Mouse (Mus musculus): ENCODE measurements at regions not wholly inside any gene's neighbourhood (a gene's known extent, or its start where the extent isn't known, plus 50 kb on each side); places are given as distances from the start of the nearest gene placed in this dataset.

DNA sequence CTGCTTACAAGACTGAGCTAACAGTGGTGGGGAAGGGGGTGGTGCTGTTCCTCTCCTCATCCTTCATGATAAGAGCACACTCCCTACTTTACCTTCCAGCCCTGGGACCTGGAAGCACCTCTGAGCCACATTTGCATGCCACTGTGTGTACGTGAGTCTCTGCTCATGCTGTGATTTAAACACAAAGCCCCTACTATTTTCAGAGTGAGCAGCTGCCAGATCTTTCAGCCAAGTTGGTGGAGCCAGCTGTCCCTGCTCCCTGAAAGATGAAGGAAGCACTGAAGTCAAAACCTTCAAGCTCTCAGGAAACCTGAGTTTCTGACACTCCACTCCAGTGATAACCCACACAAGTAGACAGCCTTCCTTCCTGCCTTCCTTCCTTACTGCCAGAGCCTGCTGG is 198.0 kb upstream of the Egln3 start:
- no peak for TF ChIP-seq CTCF (IDR thresholded peaks at IDR 0.05; ENCODE audit: borderline replicate concordance, insufficient read depth, low read depth, low read length)
- TF ChIP-seq POLR2A (IDR thresholded peaks at IDR 0.05; ENCODE audit: borderline replicate concordance, insufficient read depth, low read length) = no peak
- Histone ChIP-seq H3K4me3 (replicated peaks; ENCODE audit: insufficient read depth, low read depth, low read length) (no peak overlapping the region), H3K27me3 (ENCODE audit: control insufficient read depth, insufficient read depth, low read length) (no peaks in the 10 kb centered on the region), H3K27ac (ENCODE audit: insufficient read depth, low read length) (no peak overlapping the region), H3K4me1 (ENCODE audit: control insufficient read depth, insufficient read depth, low read length) (no peaks in the 10 kb centered on the region; the same call in 1 of the 2 replicates)
- DNase-seq = no peak
- WGBS = 21% methylated on average over 1 of the region's 1 CpGs

- TF ChIP-seq CTCF (IDR thresholded peaks at IDR 0.05; ENCODE audit: borderline replicate concordance, insufficient read depth, low read depth, low read length) (no peak), POLR2A (IDR thresholded peaks at IDR 0.05; ENCODE audit: borderline replicate concordance, insufficient read depth, low read length) (no peak)
- no peaks in the 10 kb centered on the region; the same call in 1 of the 2 replicates for H3K4me1 ChIP-seq (ENCODE audit: control insufficient read depth, insufficient read depth, low read length)
- no peak overlapping the region for H3K27ac ChIP-seq (ENCODE audit: insufficient read depth, low read length)
- H3K27me3 ChIP-seq (ENCODE audit: control insufficient read depth, insufficient read depth, low read length) = no peaks in the 10 kb centered on the region
- 77% methylated on average over 5 of the region's 5 CpGs for WGBS
- DNase-seq = no peak
- H3K4me3 ChIP-seq (replicated peaks; ENCODE audit: insufficient read depth, low read depth, low read length) = no peak overlapping the region
Observed at GRCm38 (mm10) chr12:54400084-54400483, 196.4 kb upstream of the Egln3 start.

GRCm38 (mm10) chr12:54398080-54398479 is 194.4 kb upstream of the Egln3 start:
- DNase-seq = no peak
- WGBS = 92% methylated on average over 6 of the region's 6 CpGs

GRCm38 (mm10) chr12:54396952-54397351 is 193.3 kb upstream of the Egln3 start:
- Histone ChIP-seq H3K27ac (ENCODE audit: insufficient read depth, low read length) (no peak overlapping the region), H3K4me3 (replicated peaks; ENCODE audit: insufficient read depth, low read depth, low read length) (no peak overlapping the region), H3K27me3 (ENCODE audit: control insufficient read depth, insufficient read depth, low read length) (no peaks in the 10 kb centered on the region), H3K4me1 (ENCODE audit: control insufficient read depth, insufficient read depth, low read length) (no peaks in the 10 kb centered on the region; the same call in 1 of the 2 replicates)
- TF ChIP-seq POLR2A (IDR thresholded peaks at IDR 0.05; ENCODE audit: borderline replicate concordance, insufficient read depth, low read length) (no peak), CTCF (IDR thresholded peaks at IDR 0.05; ENCODE audit: borderline replicate concordance, insufficient read depth, low read depth, low read length) (no peak)
- no peak for DNase-seq

More at GRCm38 (mm10) chr12:54398080-54398479, 194.4 kb upstream of the Egln3 start:
- Histone ChIP-seq H3K27me3 (ENCODE audit: control insufficient read depth, insufficient read depth, low read length) (no peaks in the 10 kb centered on the region), H3K4me1 (ENCODE audit: control insufficient read depth, insufficient read depth, low read length) (no peaks in the 10 kb centered on the region; the same call in 1 of the 2 replicates), H3K4me3 (replicated peaks; ENCODE audit: insufficient read depth, low read depth, low read length) (no peak overlapping the region), H3K27ac (ENCODE audit: insufficient read depth, low read length) (no peak overlapping the region)
- TF ChIP-seq CTCF (IDR thresholded peaks at IDR 0.05; ENCODE audit: borderline replicate concordance, insufficient read depth, low read depth, low read length) (no peak), POLR2A (IDR thresholded peaks at IDR 0.05; ENCODE audit: borderline replicate concordance, insufficient read depth, low read length) (no peak)

GRCm38 (mm10) chr12:54396341-54396740 is 192.7 kb upstream of the Egln3 start:
- H3K27ac ChIP-seq (ENCODE audit: insufficient read depth, low read length) = no peak overlapping the region
- DNase-seq = no peak
- H3K27me3 ChIP-seq (ENCODE audit: control insufficient read depth, insufficient read depth, low read length) = no peaks in the 10 kb centered on the region
- WGBS = 68% methylated on average over 5 of the region's 5 CpGs
- no peak overlapping the region for H3K4me3 ChIP-seq (replicated peaks; ENCODE audit: insufficient read depth, low read depth, low read length)
- no peaks in the 10 kb centered on the region for H3K4me1 ChIP-seq (ENCODE audit: control insufficient read depth, insufficient read depth, low read length)
- TF ChIP-seq CTCF (IDR thresholded peaks at IDR 0.05; ENCODE audit: borderline replicate concordance, insufficient read depth, low read depth, low read length) (no peak), POLR2A (IDR thresholded peaks at IDR 0.05; ENCODE audit: borderline replicate concordance, insufficient read depth, low read length) (no peak)

DNA sequence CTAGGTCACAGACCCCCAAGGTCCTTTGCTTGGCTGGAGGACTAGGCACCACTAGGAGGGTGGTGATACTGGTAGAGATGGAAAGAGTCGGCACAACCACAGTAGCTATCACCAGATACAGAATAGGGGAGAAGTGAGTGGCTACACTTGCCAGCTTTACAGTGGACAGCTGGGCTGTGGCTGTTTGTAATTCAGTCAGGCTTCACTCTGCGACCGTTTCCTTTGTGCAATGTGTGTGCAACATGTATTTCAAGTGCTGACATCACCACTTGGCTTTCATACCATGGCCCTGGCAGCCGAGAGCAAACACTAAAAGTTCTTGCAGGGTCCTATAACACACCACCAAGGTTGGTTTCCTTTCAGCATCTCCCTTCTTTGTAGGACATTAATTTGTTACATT is 181.7 kb upstream of the Egln3 start:
- Histone ChIP-seq H3K27ac (ENCODE audit: insufficient read depth, low read length) (no peak overlapping the region), H3K4me1 (ENCODE audit: control insufficient read depth, insufficient read depth, low read length) (no peaks in the 10 kb centered on the region), H3K27me3 (ENCODE audit: control insufficient read depth, insufficient read depth, low read length) (no peaks in the 10 kb centered on the region), H3K4me3 (replicated peaks; ENCODE audit: insufficient read depth, low read depth, low read length) (no peak overlapping the region)
- WGBS = 27% methylated on average over 4 of the region's 4 CpGs
- no peak for DNase-seq
- TF ChIP-seq POLR2A (IDR thresholded peaks at IDR 0.05; ENCODE audit: borderline replicate concordance, insufficient read depth, low read length) = no peak
- TF ChIP-seq CTCF (IDR thresholded peaks at IDR 0.05; ENCODE audit: borderline replicate concordance, insufficient read depth, low read depth, low read length) = no peak

- Histone ChIP-seq H3K27me3 (ENCODE audit: control insufficient read depth, insufficient read depth, low read length) (no peaks in the 10 kb centered on the region), H3K27ac (ENCODE audit: insufficient read depth, low read length) (no peak overlapping the region), H3K4me3 (replicated peaks; ENCODE audit: insufficient read depth, low read depth, low read length) (no peak overlapping the region), H3K4me1 (ENCODE audit: control insufficient read depth, insufficient read depth, low read length) (no peaks in the 10 kb centered on the region)
- TF ChIP-seq POLR2A (IDR thresholded peaks at IDR 0.05; ENCODE audit: borderline replicate concordance, insufficient read depth, low read length) (no peak), CTCF (IDR thresholded peaks at IDR 0.05; ENCODE audit: borderline replicate concordance, insufficient read depth, low read depth, low read length) (no peak)
- no peak for DNase-seq
- WGBS = 41% methylated on average over 3 of the region's 3 CpGs
Observed at GRCm38 (mm10) chr12:54384116-54384515, 180.5 kb upstream of the Egln3 start.

DNA sequence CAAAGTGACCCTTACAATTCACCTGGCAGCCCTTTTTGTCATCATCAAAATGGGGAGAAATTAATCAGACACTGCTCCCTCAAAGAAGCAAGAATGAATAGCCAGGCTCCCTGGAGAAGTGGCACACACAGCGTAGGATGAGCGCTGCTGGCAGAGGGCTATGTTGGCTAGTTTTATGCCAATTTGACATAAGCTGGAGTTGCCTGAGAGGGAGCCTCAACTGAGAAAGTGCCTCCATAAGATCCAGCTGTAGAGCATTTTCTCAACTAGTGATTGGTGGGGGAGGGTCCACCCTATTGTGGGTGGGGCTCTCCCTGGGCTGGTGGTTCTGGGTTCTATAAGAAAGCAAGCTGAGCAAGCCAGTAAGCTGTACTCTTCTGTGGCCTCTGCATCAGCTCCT is 179.3 kb upstream of the Egln3 start:
- no peak overlapping the region for H3K27ac ChIP-seq (ENCODE audit: insufficient read depth, low read length)
- WGBS = 53% methylated on average over 2 of the region's 2 CpGs
- no peaks in the 10 kb centered on the region for H3K27me3 ChIP-seq (ENCODE audit: control insufficient read depth, insufficient read depth, low read length)
- no peak overlapping the region for H3K4me3 ChIP-seq (replicated peaks; ENCODE audit: insufficient read depth, low read depth, low read length)
- DNase-seq = no peak
- no peaks in the 10 kb centered on the region for H3K4me1 ChIP-seq (ENCODE audit: control insufficient read depth, insufficient read depth, low read length)
- TF ChIP-seq POLR2A (IDR thresholded peaks at IDR 0.05; ENCODE audit: borderline replicate concordance, insufficient read depth, low read length) (no peak), CTCF (IDR thresholded peaks at IDR 0.05; ENCODE audit: borderline replicate concordance, insufficient read depth, low read depth, low read length) (no peak)

All from cerebellum, adult 2 months (tissue).